Mouse (Mus musculus): Measurements from ENCODE around the gene Rrp1.

DNA sequence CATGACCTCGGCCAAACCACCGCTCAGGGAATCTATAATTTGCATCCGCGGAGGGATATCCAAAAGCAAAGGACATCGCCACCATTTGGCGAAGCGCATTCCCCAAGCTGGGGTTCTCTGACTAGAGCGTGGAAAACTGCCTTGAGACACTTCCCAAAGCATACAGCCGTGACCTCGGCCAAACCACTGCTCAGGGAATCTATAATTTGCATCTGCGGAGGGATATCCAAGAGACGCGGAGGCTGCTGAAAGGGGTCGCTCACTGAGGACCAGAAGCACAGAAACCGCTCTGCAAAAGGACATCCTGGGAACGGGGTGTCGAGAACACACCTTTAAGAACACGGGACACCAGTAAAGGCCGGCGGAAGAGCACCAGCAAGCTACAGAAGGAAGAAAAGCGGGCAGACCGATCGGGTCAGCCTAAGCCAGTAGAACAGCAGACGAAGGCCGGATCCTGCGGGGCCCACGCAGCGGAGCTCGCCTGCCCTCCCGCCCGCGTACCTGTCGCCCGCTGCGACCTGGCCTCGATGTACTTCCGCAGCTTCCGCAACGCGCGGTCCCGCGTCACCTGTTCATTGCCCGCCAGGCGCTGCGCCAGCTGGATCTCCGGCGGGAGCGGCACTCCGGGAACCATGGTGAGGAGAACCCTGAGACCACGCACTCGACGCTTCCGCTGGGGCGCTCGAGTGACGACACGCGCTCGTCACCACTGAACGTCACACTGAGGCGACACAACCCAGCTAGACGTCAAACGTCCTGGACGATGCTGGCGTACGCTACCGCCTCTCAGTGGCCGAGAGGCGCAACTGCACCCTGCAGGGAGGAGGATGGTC lies at the start of gene Rrp1:
- TF ChIP-seq CTCF (IDR thresholded peaks at IDR 0.05) (peak; percentile 99), POLR2A (IDR thresholded peaks at IDR 0.05; ENCODE audit: insufficient read depth, low read depth, low read length) (peak; percentile 84), EP300 (IDR thresholded peaks at IDR 0.05; ENCODE audit: insufficient read depth, low read depth, low read length) (peak; percentile 94; the same call in 1 of the 2 replicates)

Data from heart, adult 2 months (tissue).